Comparison of ENCODE assay signal across 14 mouse cellular contexts in the genomic region with DNA sequence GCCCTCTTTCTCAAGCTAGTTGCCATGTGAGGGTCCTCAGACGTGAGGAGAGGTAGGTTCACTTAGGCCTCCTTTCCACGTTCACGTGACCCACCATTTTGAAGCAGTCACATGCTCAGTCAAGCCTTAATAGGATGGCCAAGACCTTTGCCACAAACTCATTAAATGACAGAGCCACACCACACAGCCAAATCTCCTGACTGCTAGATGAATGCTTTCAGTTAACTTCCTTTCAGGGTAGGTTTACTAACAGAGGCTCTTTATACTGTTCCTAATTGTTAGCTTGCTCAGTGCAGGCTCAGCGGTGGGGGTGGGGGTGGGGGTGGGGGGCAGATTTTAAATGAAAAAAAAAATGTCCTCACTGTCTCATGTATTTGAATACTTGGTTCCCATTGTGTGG.
"Had no signal": no experiment of that assay in that cellular context is flagged by ENCODE, and none has a peak within 500 bp of the region (broad histone marks: within the 10 kb centered on the region; RNA-seq: fewer than 3 reads in every experiment).

No protein-coding gene starts in this region.

- H3K4me2 ChIP-seq: limb, embryonic 15.5 days; liver, embryonic 12.5 days; lung, embryonic 14.5 days; midbrain, embryonic 15.5 days; neural tube, embryonic 13.5 days; stomach, embryonic 15.5 days had no signal

- H3K9ac ChIP-seq: limb, embryonic 15.5 days; liver, embryonic 12.5 days; lung, embryonic 14.5 days; midbrain, embryonic 15.5 days; neural tube, embryonic 13.5 days; stomach, embryonic 15.5 days had no signal

- H3K4me3 ChIP-seq: limb, embryonic 15.5 days; liver, embryonic 12.5 days; midbrain, embryonic 15.5 days; neural tube, embryonic 13.5 days; stomach, embryonic 15.5 days had no signal

- H3K9me3 ChIP-seq: limb, embryonic 15.5 days; liver, embryonic 12.5 days; midbrain, embryonic 15.5 days; neural tube, embryonic 13.5 days; stomach, embryonic 15.5 days had no signal

- H3K27me3 ChIP-seq: limb, embryonic 15.5 days; liver, embryonic 12.5 days; midbrain, embryonic 15.5 days; neural tube, embryonic 13.5 days; stomach, embryonic 15.5 days had no signal

- DNase-seq: kidney, postnatal 36 days; layer of hippocampus, adult 9-11 months; layer of hippocampus, postnatal 36 days; lung, embryonic 14.5 days; lung, postnatal 10 days; lung, postnatal 4 days; retina, postnatal 1 day; thymus, postnatal 36 days had no signal

- H3K27ac ChIP-seq: kidney, postnatal 0 days; limb, embryonic 15.5 days; liver, embryonic 12.5 days; midbrain, embryonic 15.5 days; neural tube, embryonic 13.5 days; stomach, embryonic 15.5 days had no signal

- H3K36me3 ChIP-seq: limb, embryonic 15.5 days; liver, embryonic 12.5 days; midbrain, embryonic 15.5 days; neural tube, embryonic 13.5 days; stomach, embryonic 15.5 days had no signal

- ATAC-seq: liver, embryonic 12.5 days; midbrain, embryonic 15.5 days had no signal

- H3K4me1 ChIP-seq: limb, embryonic 15.5 days; liver, embryonic 12.5 days; midbrain, embryonic 15.5 days; neural tube, embryonic 13.5 days; stomach, embryonic 15.5 days had no signal
